Mouse (Mus musculus) hindbrain, embryonic 13.5 days (tissue): ENCODE results near the gene Ccdc28b. TPM values are rescaled to one million over a fixed set of nuclear protein-coding genes. Genes with fewer than 3 reads are reported as not detected.

Experiments used
- ATAC-seq: fragments of 200-750 bp; cut with Nextera tagmentation; 2 replicates; pipeline ENCODE4 v1.8.0; 2017; ENCODE audit warnings: moderate TSS enrichment; ENCODE audit not compliant: low FRiP score
- H3K27ac ChIP-seq: fragments of 300-500 bp; sonication (generic); 2 replicates; pipeline ENCODE4 v1.5.1; 2015; ENCODE audit warnings: inconsistent platforms, mild to moderate bottlenecking, moderate library complexity
- H3K27me3 ChIP-seq: fragments of 300-500 bp; sonication (generic); 2 replicates; pipeline ENCODE4 v1.6.1; 2015; ENCODE audit warnings: mild to moderate bottlenecking, inconsistent platforms
- H3K36me3 ChIP-seq: fragments of 300-500 bp; sonication (generic); 2 replicates; pipeline ENCODE4 v1.6.1; 2015; ENCODE audit warnings: mild to moderate bottlenecking, inconsistent platforms
- H3K4me1 ChIP-seq: fragments of 300-500 bp; sonication (generic); replicated peaks from 2 replicates; pipeline ENCODE4 v1.6.1; 2015; ENCODE audit warnings: inconsistent platforms
- H3K4me2 ChIP-seq: fragments of 300-500 bp; sonication (generic); 2 replicates; pipeline ENCODE4 v1.6.1; 2015; ENCODE audit warnings: inconsistent platforms, mild to moderate bottlenecking, moderate library complexity
- H3K4me3 ChIP-seq: fragments of 300-500 bp; sonication (generic); 2 replicates; pipeline ENCODE4 v1.5.1; 2015; ENCODE audit warnings: mild to moderate bottlenecking, inconsistent platforms
- H3K9ac ChIP-seq: fragments of 300-500 bp; sonication (generic); 2 replicates; pipeline ENCODE4 v1.6.1; 2015; ENCODE audit warnings: mild to moderate bottlenecking, inconsistent platforms
- H3K9me3 ChIP-seq: fragments of 300-500 bp; sonication (generic); 2 replicates; pipeline ENCODE4 v1.6.1; 2016; ENCODE audit warnings: inconsistent platforms
- WGBS: fragments of 180-500 bp; shearing (Covaris S2); methylation state at CpG from one replicate; pipeline ENCODE4 v1.1.7; 2015; 5-methylcytosine and 5-hydroxymethylcytosine counted together
- polyA plus RNA-seq: library from polyadenylated mRNA; unstranded; fragments of >200 nt; fragmentation: Nextera tagmentation; extraction: Ambion mirVana; gene quantifications from 2 replicates; pipeline ENCODE4 v1.2.1, GENCODE M21; 2015

The Ccdc28b gene
- polyA plus RNA-seq, 1 experiment from 2014 or later: 130 TPM

- Histone ChIP-seq H3K9ac (peak overlapping the region; percentile 87), H3K27me3 (no peaks in the 10 kb centered on the region), H3K27ac (peak overlapping the region; percentile 97; the same call in 1 of the 2 replicates), H3K4me2 (peak overlapping the region; percentile 86), H3K9me3 (no peaks in the 10 kb centered on the region), H3K4me3 (peak overlapping the region; percentile 69), H3K4me1 (peaks cover 61% of the 10 kb centered on the region), H3K36me3 (peaks cover 18% of the 10 kb centered on the region)
- ATAC-seq: no peak
- 76% methylated on average over 11 of the region's 11 CpGs for WGBS
Observed at GRCm38 (mm10) chr4:129622120-129622802, 1.5 kb downstream of the Ccdc28b start.

DNA sequence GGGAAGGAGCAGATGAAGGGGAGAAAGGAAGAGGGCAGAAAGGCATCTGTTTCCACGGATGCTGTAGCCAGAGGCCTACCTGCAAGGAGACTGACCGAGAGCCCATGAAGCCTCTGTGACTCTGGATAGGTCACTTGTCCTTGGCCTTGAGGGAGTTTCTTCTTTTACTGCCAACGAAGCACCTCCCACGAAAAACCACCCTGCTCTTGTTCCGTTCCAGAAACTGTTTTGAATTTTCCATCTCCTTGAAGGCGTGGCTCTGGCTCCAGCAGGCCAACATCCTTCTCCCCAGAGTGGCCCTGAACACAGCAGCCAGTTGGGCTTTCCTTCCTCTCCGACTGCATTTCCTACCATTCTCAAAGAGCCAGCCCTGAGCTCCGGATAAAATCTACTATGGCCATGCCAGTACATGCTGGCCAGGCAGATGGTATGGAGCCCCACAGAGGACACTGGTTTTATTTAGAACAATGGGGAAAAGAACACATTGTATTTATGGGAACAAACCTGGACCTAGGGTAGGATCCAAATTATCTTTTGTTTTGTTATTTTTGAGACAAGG lies 2.4 kb downstream of the Ccdc28b start:
- ATAC-seq: no peak
- Histone ChIP-seq H3K4me1 (peaks cover 61% of the 10 kb centered on the region), H3K9me3 (no peaks in the 10 kb centered on the region), H3K27ac (0 out of 2 replicates have a peak overlapping the region, but pooled peaks have one; percentile 1), H3K4me3 (no peak overlapping the region), H3K9ac (peak overlapping the region; percentile 87), H3K36me3 (peaks cover 16% of the 10 kb centered on the region), H3K27me3 (no peaks in the 10 kb centered on the region), H3K4me2 (peak overlapping the region; percentile 86)
- WGBS: 83% methylated on average over 8 of the region's 8 CpGs

GRCm38 (mm10) chr4:129620419-129621282 lies 3.1 kb downstream of the Ccdc28b start:
- Histone ChIP-seq H3K36me3 (peaks cover 22% of the 10 kb centered on the region), H3K4me1 (peaks cover 59% of the 10 kb centered on the region), H3K4me3 (no peak overlapping the region), H3K27ac (0 out of 2 replicates have a peak overlapping the region, but pooled peaks have one; percentile 1), H3K27me3 (no peaks in the 10 kb centered on the region), H3K9ac (peak overlapping the region; percentile 9), H3K9me3 (no peaks in the 10 kb centered on the region), H3K4me2 (peak overlapping the region; percentile 86; the same call in 1 of the 2 replicates)
- ATAC-seq: no peak
- 92% methylated on average over 11 of the region's 11 CpGs for WGBS

- H3K9ac ChIP-seq: peak within 1 kb of the TSS; percentile 96
- no peaks in the 10 kb centered on the region for H3K9me3 ChIP-seq
- peaks cover 25% of the 10 kb centered on the region for H3K36me3 ChIP-seq
- peaks cover 46% of the 10 kb centered on the region for H3K4me1 ChIP-seq
- no peaks in the 10 kb centered on the region for H3K27me3 ChIP-seq
- H3K4me2 ChIP-seq: peak within 1 kb of the TSS; percentile 88
- peak; percentile 89 for ATAC-seq
- WGBS: 6% methylated on average over 44 of the region's 44 CpGs
- H3K27ac ChIP-seq: peak within 1 kb of the TSS; percentile 95
- peak within 1 kb of the TSS; percentile 66 for H3K4me3 ChIP-seq
Observed at GRCm38 (mm10) chr4:129618786-129619691, 4.7 kb downstream of the Ccdc28b start, which contains the start of gene Iqcc. Iqcc (minus strand) TSS chr4:129619099.

DNA sequence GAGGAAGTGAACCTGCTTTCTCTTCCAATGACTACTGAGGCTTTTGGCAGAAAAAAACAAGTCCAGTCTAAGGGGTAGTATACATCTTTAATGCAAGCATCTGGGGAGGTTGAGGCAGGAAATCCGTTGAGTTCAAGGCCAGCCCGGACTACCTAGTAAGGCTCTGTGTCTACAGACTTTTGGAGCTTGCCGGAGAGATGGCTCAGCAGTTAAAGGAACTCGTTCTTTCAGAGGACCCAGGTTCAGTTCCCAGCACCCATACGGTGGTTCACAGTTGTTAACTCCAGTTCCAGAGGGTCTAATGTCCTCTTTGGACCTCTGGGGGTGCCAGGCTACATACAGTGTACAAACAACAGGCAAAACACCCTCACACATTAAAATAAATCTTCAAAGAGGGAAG lies 5.7 kb downstream of the Ccdc28b start:
- H3K4me1 ChIP-seq: peaks cover 43% of the 10 kb centered on the region
- peaks cover 28% of the 10 kb centered on the region for H3K36me3 ChIP-seq
- H3K4me2 ChIP-seq: peak overlapping the region; percentile 88
- peak overlapping the region; percentile 66 for H3K4me3 ChIP-seq
- peak overlapping the region; percentile 96 for H3K9ac ChIP-seq
- no peak for ATAC-seq
- no peaks in the 10 kb centered on the region for H3K9me3 ChIP-seq
- 91% methylated on average over 5 of the region's 5 CpGs for WGBS
- no peaks in the 10 kb centered on the region for H3K27me3 ChIP-seq
- peak overlapping the region; percentile 95 for H3K27ac ChIP-seq

GRCm38 (mm10) chr4:129617121-129617641 lies 6.6 kb downstream of the Ccdc28b start:
- Histone ChIP-seq H3K27me3 (no peaks in the 10 kb centered on the region), H3K4me1 (peaks cover 35% of the 10 kb centered on the region), H3K9me3 (no peaks in the 10 kb centered on the region), H3K9ac (0 out of 2 replicates have a peak overlapping the region, but pooled peaks have one; percentile 13), H3K27ac (no peak overlapping the region), H3K4me2 (no peak overlapping the region), H3K36me3 (peaks cover 28% of the 10 kb centered on the region), H3K4me3 (peak overlapping the region; percentile 66; the same call in 1 of the 2 replicates)
- ATAC-seq: no peak
- 97% methylated on average over 7 of the region's 7 CpGs for WGBS

GRCm38 (mm10) chr4:129616631-129617030 lies 7.1 kb downstream of the Ccdc28b start:
- Histone ChIP-seq H3K4me1 (peaks cover 29% of the 10 kb centered on the region), H3K36me3 (peaks cover 28% of the 10 kb centered on the region), H3K27ac (no peak overlapping the region), H3K9ac (no peak overlapping the region), H3K4me2 (no peak overlapping the region), H3K27me3 (no peaks in the 10 kb centered on the region), H3K4me3 (no peak overlapping the region), H3K9me3 (no peaks in the 10 kb centered on the region)
- ATAC-seq: no peak
- WGBS: 94% methylated on average over 3 of the region's 3 CpGs

DNA sequence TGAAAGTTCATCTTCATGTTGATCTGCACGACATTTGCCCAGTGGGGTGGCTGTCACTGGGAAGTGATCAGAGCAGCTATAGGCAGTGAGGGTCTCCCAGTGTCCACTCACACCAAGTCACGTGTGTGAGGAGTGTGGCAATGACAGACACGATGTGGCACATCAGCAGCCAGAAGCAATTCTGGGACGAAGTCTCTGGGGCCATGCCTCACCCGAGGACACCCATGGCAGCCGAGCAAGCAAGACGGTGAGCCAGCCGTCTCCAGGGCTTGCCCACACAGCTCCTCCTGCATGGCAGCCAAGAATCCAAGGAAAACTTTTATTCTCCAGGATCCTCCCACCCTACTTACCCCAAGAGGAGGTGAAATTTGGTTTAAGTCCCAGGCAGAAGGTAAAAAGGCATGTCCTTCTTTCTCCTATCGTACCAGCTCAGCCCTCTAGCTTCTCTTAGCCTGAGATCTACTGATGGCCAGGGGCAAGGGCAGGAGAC lies 7.9 kb downstream of the Ccdc28b start:
- H3K27me3 ChIP-seq: no peaks in the 10 kb centered on the region
- ATAC-seq: no peak
- H3K36me3 ChIP-seq: peaks cover 25% of the 10 kb centered on the region
- no peaks in the 10 kb centered on the region for H3K9me3 ChIP-seq
- H3K27ac ChIP-seq: no peak overlapping the region
- H3K4me2 ChIP-seq: no peak overlapping the region
- H3K4me1 ChIP-seq: peaks cover 21% of the 10 kb centered on the region
- H3K9ac ChIP-seq: no peak overlapping the region
- H3K4me3 ChIP-seq: no peak overlapping the region
- 89% methylated on average over 9 of the region's 9 CpGs for WGBS

DNA sequence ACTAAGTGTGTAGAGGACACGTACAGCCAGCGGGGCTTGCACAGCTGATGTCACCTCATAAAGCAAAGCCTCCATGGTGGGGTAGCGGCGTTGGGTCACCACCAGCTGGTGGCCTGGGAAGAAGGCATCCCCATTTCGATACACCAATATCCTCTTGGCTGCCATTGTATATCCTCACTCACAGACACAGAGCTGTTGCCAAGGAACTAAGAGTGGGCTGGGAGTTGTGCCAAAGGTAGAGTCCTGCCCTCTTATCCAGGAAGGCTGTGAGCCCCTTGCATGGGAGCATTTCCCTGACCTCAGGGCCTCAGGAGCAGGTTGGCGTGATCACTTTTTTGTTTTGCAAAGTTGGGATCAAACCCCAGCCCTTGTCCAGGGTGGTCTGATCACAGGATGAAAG lies 9.7 kb downstream of the Ccdc28b start, which contains the start of gene Dcdc2b:
TSS of gene Dcdc2b (minus strand) at position 165 of the 400 bp plus-strand sequence.
- no peaks in the 10 kb centered on the region for H3K27me3 ChIP-seq
- H3K9ac ChIP-seq: no peak within 1 kb of the TSS
- peaks cover 32% of the 10 kb centered on the region for H3K36me3 ChIP-seq
- no peak within 1 kb of the TSS for H3K4me3 ChIP-seq
- H3K27ac ChIP-seq: no peak within 1 kb of the TSS
- peaks cover 14% of the 10 kb centered on the region for H3K4me1 ChIP-seq
- no peaks in the 10 kb centered on the region for H3K9me3 ChIP-seq
- no peak for ATAC-seq
- 83% methylated on average over 6 of the region's 6 CpGs for WGBS
- no peak within 1 kb of the TSS for H3K4me2 ChIP-seq

DNA sequence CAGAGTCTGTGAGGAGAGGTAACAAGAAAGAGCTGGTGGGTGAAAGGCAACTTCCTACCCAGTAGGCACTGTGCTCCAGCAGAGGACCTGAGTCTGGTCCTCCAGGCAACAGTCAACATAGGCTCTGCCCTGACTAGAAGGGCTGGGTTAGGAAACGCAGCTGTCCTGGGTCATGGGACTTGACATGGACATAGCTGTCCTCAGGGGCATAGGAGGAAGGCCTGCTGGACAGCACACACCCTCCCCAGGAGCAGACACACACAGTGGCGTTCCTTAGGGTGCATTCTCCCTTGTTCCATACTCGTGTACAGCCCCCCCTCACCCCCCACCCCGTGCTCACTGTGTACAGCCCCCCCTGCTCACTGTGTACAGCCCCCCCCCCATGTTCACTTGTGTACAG lies 13.3 kb downstream of the Ccdc28b start:
- Histone ChIP-seq H3K4me2 (no peak overlapping the region), H3K9me3 (no peaks in the 10 kb centered on the region), H3K27ac (no peak overlapping the region), H3K27me3 (no peaks in the 10 kb centered on the region), H3K36me3 (peaks cover 41% of the 10 kb centered on the region), H3K4me1 (no peaks in the 10 kb centered on the region; the same call in 1 of the 2 replicates), H3K4me3 (no peak overlapping the region), H3K9ac (0 out of 2 replicates have a peak overlapping the region, but pooled peaks have one; percentile 46)
- no peak for ATAC-seq
- WGBS: 65% methylated on average over 4 of the region's 4 CpGs

DNA sequence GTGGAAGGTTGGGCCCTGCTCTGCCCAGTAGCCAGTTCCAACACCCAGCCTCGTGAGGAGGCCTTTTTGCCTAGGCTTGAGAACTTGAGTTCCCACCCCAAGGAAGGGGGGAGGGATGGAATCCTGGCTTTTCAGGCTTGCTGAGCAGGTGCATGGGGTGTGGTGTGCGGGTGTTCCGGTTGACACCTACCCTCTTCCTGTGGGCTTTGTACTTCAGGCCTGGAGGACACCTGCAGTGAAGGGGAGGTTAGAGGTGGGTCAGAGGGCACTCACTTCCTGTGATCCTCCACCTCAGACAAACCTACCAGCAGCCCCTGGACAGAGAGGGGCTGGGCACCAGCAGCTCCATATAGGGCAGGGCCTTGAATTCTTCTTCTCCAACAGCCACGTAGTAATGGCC lies 13.7 kb downstream of the Ccdc28b start:
- Histone ChIP-seq H3K9ac (peak overlapping the region; percentile 46; the same call in 1 of the 2 replicates), H3K4me2 (no peak overlapping the region), H3K4me1 (no peaks in the 10 kb centered on the region; the same call in 1 of the 2 replicates), H3K4me3 (no peak overlapping the region), H3K27ac (no peak overlapping the region), H3K36me3 (peaks cover 44% of the 10 kb centered on the region), H3K27me3 (no peaks in the 10 kb centered on the region), H3K9me3 (no peaks in the 10 kb centered on the region)
- 86% methylated on average over 4 of the region's 4 CpGs for WGBS
- no peak for ATAC-seq
